Mouse (Mus musculus) ES-E14 (cell line): ENCODE measurements at regions not wholly inside any gene's neighbourhood (a gene's known extent, or its start where the extent isn't known, plus 50 kb on each side); places are given as distances from the start of the nearest gene placed in this dataset.

Experiments
- DNase-seq: peaks from one replicate; pipeline ENCODE4 v3.0.0-alpha.2; 2013; ENCODE audit warnings: low read depth, low spot score
- H3K27ac ChIP-seq: 2 replicates; pipeline ENCODE4 v1.5.1; 2012; ENCODE audit warnings: low read depth, mild to moderate bottlenecking, low read length, moderate library complexity, mixed read lengths; ENCODE audit not compliant: poor library complexity, insufficient read depth, severe bottlenecking
- H3K36me3 ChIP-seq: 2 replicates; pipeline ENCODE4 v1.6.1; 2012; ENCODE audit warnings: mild to moderate bottlenecking, low read length, moderate library complexity, mixed read lengths; ENCODE audit not compliant: control insufficient read depth, poor library complexity, insufficient read depth, severe bottlenecking
- H3K4me1 ChIP-seq, 2 experiments: fragments of 150-350 bp in 1 of 2; sonication (generic) in 1 of 2; 2 replicates each; pipeline ENCODE4 v1.6.1; 2012; ENCODE audit warnings: low read length in 2 of 2, mild to moderate bottlenecking in 1 of 2, mixed read lengths in 1 of 2; ENCODE audit not compliant: control insufficient read depth in 2 of 2, insufficient read depth in 2 of 2, poor library complexity in 1 of 2
- H3K4me3 ChIP-seq, 2 experiments: fragments of 150-350 bp in 1 of 2; sonication (generic) in 1 of 2; 2 replicates each; pipeline ENCODE4 v1.5.1; 2012; ENCODE audit warnings: low read length in 2 of 2, low read depth in 1 of 2, mild to moderate bottlenecking in 1 of 2, mixed read lengths in 1 of 2; ENCODE audit not compliant: insufficient read depth in 1 of 2, poor library complexity in 1 of 2, severe bottlenecking in 1 of 2
- H3K9ac ChIP-seq: 2 replicates; pipeline ENCODE4 v1.6.1; 2012; ENCODE audit warnings: low read depth, mild to moderate bottlenecking, low read length, mixed read lengths; ENCODE audit not compliant: poor library complexity, insufficient read depth, severe bottlenecking
- H3K9me3 ChIP-seq: fragments of 150-350 bp; sonication (generic); 2 replicates; pipeline ENCODE4 v1.6.1; 2012; ENCODE audit warnings: low read depth, mild to moderate bottlenecking, low read length; ENCODE audit not compliant: control insufficient read depth, insufficient read depth
- CHD2 ChIP-seq: IDR thresholded peaks from 2 replicates; pipeline ENCODE4 v1.6.1; 2014; ENCODE audit warnings: mild to moderate bottlenecking, low read depth, low read length, inconsistent platforms
- HCFC1 ChIP-seq: IDR thresholded peaks from 2 replicates; pipeline ENCODE4 v1.6.1; 2012; ENCODE audit warnings: low read length, inconsistent platforms, borderline replicate concordance; ENCODE audit not compliant: insufficient read depth
- MAFK ChIP-seq: IDR thresholded peaks from 2 replicates; pipeline ENCODE4 v1.6.1; 2014; ENCODE audit warnings: mild to moderate bottlenecking, low read depth, low read length, inconsistent platforms; ENCODE audit not compliant: insufficient read depth
- ZC3H11A ChIP-seq: IDR thresholded peaks from 2 replicates; pipeline ENCODE4 v1.6.1; 2012; ENCODE audit warnings: low read depth, mild to moderate bottlenecking, inconsistent platforms, low read length, borderline replicate concordance
- ZNF384 ChIP-seq: IDR thresholded peaks from 2 replicates; pipeline ENCODE4 v1.6.1; 2012; ENCODE audit warnings: low read depth, low read length, inconsistent platforms
- in situ Hi-C, 2 experiments: fragments of 600-800 bp; cut with MboI; formaldehyde crosslinking; loops; one replicate each; pipeline ENCODE4 v1.15.1; 2025; ENCODE audit warnings: low sequenced_read_pairs in 2 of 2, inconsistent platforms in 1 of 2; ENCODE audit not compliant: unreplicated experiment in 2 of 2

DNA sequence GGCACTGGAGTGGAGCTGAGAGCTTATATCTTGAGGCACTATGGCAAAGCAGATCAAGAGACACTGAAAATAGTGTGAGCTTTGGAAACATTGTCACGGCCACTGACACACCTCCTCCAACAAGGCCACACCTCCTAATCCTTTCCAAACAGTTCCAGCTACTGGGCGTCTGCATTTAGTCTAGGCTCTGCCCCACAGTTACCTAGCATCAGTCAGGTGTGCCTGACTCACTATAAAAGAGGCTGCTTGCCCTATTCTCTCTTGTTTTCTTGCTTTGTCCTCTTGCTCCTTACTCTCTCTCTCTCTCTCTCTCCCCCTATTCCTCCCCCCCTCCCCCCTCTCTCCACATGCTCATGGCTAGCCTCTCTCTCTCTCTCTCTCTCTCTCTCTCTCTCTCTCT lies 142.0 kb upstream of the Trim24 start:
- Histone ChIP-seq H3K27ac (peak overlapping the region; percentile 63; the same call in 1 of the 2 replicates), H3K9me3 (no peaks in the 10 kb centered on the region), H3K36me3 (no peaks in the 10 kb centered on the region), H3K4me3 (no peak overlapping the region), H3K4me1 (peaks cover 1 to 10% of the 10 kb centered on the region in 2 experiments; a peak in 3 of 4 replicates), H3K9ac (no peak overlapping the region)
- in situ Hi-C loops, result no loop called here
- no peak for DNase-seq
- TF ChIP-seq ZNF384 (no peak), MAFK (no peak), CHD2 (no peak), ZC3H11A (no peak), HCFC1 (no peak)

DNA sequence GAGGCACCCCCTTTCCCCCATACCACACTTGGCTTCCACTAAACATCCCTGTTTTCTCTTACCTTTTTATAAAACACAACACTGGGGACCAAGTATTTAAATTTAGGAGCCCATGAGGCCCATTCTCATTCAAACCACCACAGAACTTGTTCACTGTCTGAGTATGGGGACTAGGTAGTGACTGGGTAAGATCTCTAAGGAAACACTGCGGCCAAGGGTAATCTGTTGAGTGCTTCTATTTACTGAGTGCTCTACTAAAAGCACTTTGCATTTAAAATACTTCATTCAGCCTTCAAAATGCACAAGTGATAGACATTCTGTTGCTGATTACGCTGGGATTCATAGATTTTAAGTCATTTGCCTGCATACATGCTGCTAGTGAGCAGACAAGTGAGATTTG lies 141.4 kb upstream of the Trim24 start:
- TF ChIP-seq ZC3H11A (no peak), MAFK (no peak), CHD2 (no peak), HCFC1 (no peak), ZNF384 (no peak)
- in situ Hi-C loops, result no loop called here
- H3K27ac ChIP-seq, result peak overlapping the region; percentile 63; the same call in 1 of the 2 replicates
- no peaks in the 10 kb centered on the region for H3K9me3 ChIP-seq
- no peak for DNase-seq
- H3K9ac ChIP-seq, result no peak overlapping the region
- H3K36me3 ChIP-seq, result no peaks in the 10 kb centered on the region
- H3K4me3 ChIP-seq, result no peak overlapping the region
- peaks cover 1 to 10% of the 10 kb centered on the region in 2 experiments; a peak in 3 of 4 replicates for H3K4me1 ChIP-seq

DNA sequence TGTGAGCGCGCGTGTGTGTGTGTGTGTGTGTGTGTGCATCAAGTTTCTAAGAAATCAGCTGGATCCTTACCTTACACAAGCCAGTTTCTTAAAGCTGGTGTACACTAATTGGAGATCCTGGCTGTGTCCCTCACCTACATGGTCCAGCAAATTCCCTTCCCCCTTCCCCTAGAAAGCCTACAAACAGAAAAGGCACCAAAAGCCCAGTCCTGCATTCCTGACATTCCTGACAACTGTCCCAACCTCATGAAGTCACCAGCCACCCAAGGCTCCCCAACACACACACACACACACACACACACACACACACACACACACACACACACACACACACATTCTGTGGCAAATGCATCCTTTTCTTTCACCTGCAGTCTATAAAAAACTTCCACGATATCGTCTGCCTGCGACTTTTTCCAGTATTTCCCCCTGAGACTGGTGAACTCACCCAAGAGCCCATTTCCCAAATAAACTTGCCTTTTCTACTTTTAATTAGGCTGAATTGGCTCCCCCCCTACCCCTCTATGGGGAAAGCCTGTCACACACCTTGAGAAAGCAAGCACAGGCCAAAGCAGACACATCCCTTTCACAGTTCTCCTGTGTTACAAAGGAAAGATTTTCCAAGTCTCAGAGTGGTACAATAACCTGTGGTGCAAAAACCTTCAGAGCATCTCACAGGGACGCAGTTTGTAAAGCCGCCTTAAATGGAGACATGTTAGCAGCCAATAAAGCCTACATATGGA lies 139.9 kb upstream of the Trim24 start:
- in situ Hi-C loops, result no loop called here
- H3K9me3 ChIP-seq, result no peaks in the 10 kb centered on the region
- DNase-seq, result no peak
- no peak overlapping the region for H3K4me3 ChIP-seq
- no peaks in the 10 kb centered on the region for H3K36me3 ChIP-seq
- peak overlapping the region; percentile 63; the same call in 1 of the 2 replicates for H3K27ac ChIP-seq
- H3K9ac ChIP-seq, result no peak overlapping the region
- peaks cover 1 to 10% of the 10 kb centered on the region in 2 experiments; a peak in 3 of 4 replicates for H3K4me1 ChIP-seq
- TF ChIP-seq MAFK (no peak), ZNF384 (no peak), CHD2 (no peak), ZC3H11A (no peak), HCFC1 (no peak)

DNA sequence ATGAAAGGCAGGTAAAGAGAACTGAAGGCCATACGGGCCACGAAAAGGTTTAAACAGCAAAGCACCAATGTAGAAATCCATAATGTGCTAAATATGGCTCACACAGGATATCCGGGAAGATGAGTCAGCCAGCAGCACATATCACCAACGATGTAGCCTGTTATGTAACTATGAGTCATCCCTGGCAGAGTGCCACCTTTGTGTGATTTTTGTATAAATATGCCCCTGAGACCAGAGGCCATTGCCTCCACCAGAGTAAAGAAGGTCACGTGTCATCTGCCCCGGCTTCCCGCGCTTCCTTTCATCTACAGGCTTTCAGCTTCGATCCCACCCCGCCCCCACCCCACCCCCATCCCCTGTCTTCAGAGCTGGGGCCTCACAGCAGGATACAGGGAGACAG lies 138.2 kb upstream of the Trim24 start:
- in situ Hi-C loops, result no loop called here
- no peak for DNase-seq
- Histone ChIP-seq H3K4me3 (no peak overlapping the region), H3K9ac (no peak overlapping the region), H3K9me3 (no peaks in the 10 kb centered on the region), H3K4me1 (peaks cover 1 to 10% of the 10 kb centered on the region in 2 experiments; a peak in 3 of 4 replicates), H3K36me3 (no peaks in the 10 kb centered on the region), H3K27ac (no peak overlapping the region; the same call in 1 of the 2 replicates)
- no peak for TF ChIP-seq CHD2
- TF ChIP-seq HCFC1, result no peak
- TF ChIP-seq ZC3H11A, result no peak
- TF ChIP-seq MAFK, result no peak
- no peak for TF ChIP-seq ZNF384
